In genomic region chr16:42781096-42782071, GRCm38 (mm10) we compare ENCODE assay signal across 8 mouse cellular contexts.
DNase-seq lines count a peak whose midpoint lies in the region; ATAC-seq and TF ChIP-seq lines count a peak whose summit lies in the region.

No protein-coding gene starts in this region.

- H3K36me3 ChIP-seq in liver, postnatal 0 days (replicated peaks; ENCODE audit: insufficient read depth, low read length): no peaks in the 10 kb centered on the region
- no peaks in the 10 kb centered on the region for H3K36me3 ChIP-seq in limb, embryonic 11.5 days (ENCODE audit: control insufficient read depth, insufficient read depth, low read length)

- H3K27me3 ChIP-seq in liver, postnatal 0 days (ENCODE audit: insufficient read depth, low read length): no peaks in the 10 kb centered on the region
- H3K27me3 ChIP-seq in limb, embryonic 11.5 days (ENCODE audit: control insufficient read depth, insufficient read depth, low read length): no peaks in the 10 kb centered on the region

- no peak overlapping the region for H3K4me3 ChIP-seq in liver, postnatal 0 days (ENCODE audit: low read depth, low read length)
- H3K4me3 ChIP-seq in embryonic fibroblast, embryonic 13.5 days (ENCODE audit: insufficient read depth, low read length): no peak overlapping the region
- H3K4me3 ChIP-seq in limb, embryonic 11.5 days (ENCODE audit: low read depth, low read length): no peak overlapping the region

- H3K9ac ChIP-seq in liver, postnatal 0 days (replicated peaks): no peak overlapping the region
- no peak overlapping the region for H3K9ac ChIP-seq in limb, embryonic 11.5 days (ENCODE audit: low read length)

- DNase-seq in liver: peak; percentile 13
- no peak for DNase-seq in liver, postnatal 0 days
- peak; percentile 41 for DNase-seq in limb, embryonic 11.5 days (ENCODE audit: low spot score)
- DNase-seq in skeletal muscle tissue, adult 2 months (ENCODE audit: low read depth, low spot score): peak; percentile 3
- DNase-seq in kidney, adult 8-10 months: no peak
- DNase-seq in thymus, adult 18-20 months: no peak
- no peak for DNase-seq in ovary, adult 18-20 months (ENCODE audit: low spot score)

- TF ChIP-seq EP300 in liver, postnatal 0 days (IDR thresholded peaks at IDR 0.05; ENCODE audit: low read depth): no peak

- no peak for ATAC-seq in liver, postnatal 0 days
- ATAC-seq in limb, embryonic 11.5 days (ENCODE audit: insufficient number of reproducible peaks, low FRiP score, low TSS enrichment, low read depth): peak; percentile 48; the same call in 1 of the 2 replicates

- TF ChIP-seq CTCF in liver, postnatal 0 days (IDR thresholded peaks at IDR 0.05; ENCODE audit: low read depth): no peak
- TF ChIP-seq CTCF in embryonic fibroblast, embryonic 13.5 days (IDR thresholded peaks at IDR 0.05; ENCODE audit: borderline replicate concordance, insufficient read depth, low read length): no peak

- H3K27ac ChIP-seq in liver, postnatal 0 days (ENCODE audit: low read depth): no peak overlapping the region
- H3K27ac ChIP-seq in embryonic fibroblast, embryonic 13.5 days (ENCODE audit: insufficient read depth, low read length): peak overlapping the region; percentile 56
- H3K27ac ChIP-seq in limb, embryonic 11.5 days (replicated peaks; ENCODE audit: low read depth, low read length): no peak overlapping the region

- H3K9me3 ChIP-seq in liver, postnatal 0 days (ENCODE audit: low read length): no peaks in the 10 kb centered on the region
- no peaks in the 10 kb centered on the region for H3K9me3 ChIP-seq in limb, embryonic 11.5 days (ENCODE audit: control insufficient read depth, low read length)

- no peak for TF ChIP-seq POLR2A in embryonic fibroblast, embryonic 13.5 days (IDR thresholded peaks at IDR 0.05; ENCODE audit: low read depth, low read length)

- H3K4me1 ChIP-seq in liver, postnatal 0 days (ENCODE audit: insufficient read depth): peaks cover 4% of the 10 kb centered on the region; the same call in 1 of the 2 replicates
- H3K4me1 ChIP-seq in embryonic fibroblast, embryonic 13.5 days (ENCODE audit: control insufficient read depth, insufficient read depth, low read length): peaks cover 6% of the 10 kb centered on the region; the same call in 1 of the 2 replicates
- H3K4me1 ChIP-seq in limb, embryonic 11.5 days (ENCODE audit: control insufficient read depth, insufficient read depth, low read length): 0 out of 2 replicates have a peak, but pooled peaks cover 2% of the 10 kb centered on the region

- WGBS in liver, postnatal 0 days (ENCODE audit: insufficient replicate concordance): 20% methylated on average over 12 of the region's 12 CpGs
- 10% methylated on average over 12 of the region's 12 CpGs for WGBS in limb, embryonic 11.5 days

- no peak overlapping the region for H3K4me2 ChIP-seq in liver, postnatal 0 days (ENCODE audit: low read depth, low read length)
- H3K4me2 ChIP-seq in limb, embryonic 11.5 days (ENCODE audit: low read depth, severe bottlenecking): no peak overlapping the region

Comparison
In these comparisons a context has a peak if more than half of its experiments do, and no peak if none do; other contexts are left out.
1. DNase-seq: peak in liver (single experiment), limb, embryonic 11.5 days (single experiment) and skeletal muscle tissue, adult 2 months (single experiment); none in liver, postnatal 0 days (single experiment), kidney, adult 8-10 months (0 of 2), thymus, adult 18-20 months (0 of 2) and ovary, adult 18-20 months (single experiment).